Mouse (Mus musculus) megakaryocyte, embryonic 14.5 days (primary cell): ENCODE measurements around the gene Prg3. TPM values are rescaled to one million over a fixed set of nuclear protein-coding genes. Genes with fewer than 3 reads are reported as not detected.

Source experiments
- H3K27me3 ChIP-seq: replicated peaks from 2 replicates; pipeline ENCODE3; 2012; ENCODE audit warnings: inconsistent platforms
- H3K36me3 ChIP-seq: replicated peaks from 2 replicates; pipeline ENCODE3; 2012; ENCODE audit warnings: low read length, inconsistent platforms, mixed read lengths
- H3K4me1 ChIP-seq: 2 replicates; pipeline ENCODE4 v1.6.1; 2012; ENCODE audit warnings: inconsistent platforms
- H3K4me3 ChIP-seq: replicated peaks from 2 replicates; pipeline ENCODE3; 2012; ENCODE audit warnings: moderate library complexity, mild to moderate bottlenecking, inconsistent platforms
- H3K9me3 ChIP-seq: 2 replicates; pipeline ENCODE4 v1.6.1; 2012; ENCODE audit warnings: inconsistent platforms
- FLI1 ChIP-seq: IDR thresholded peaks from 2 replicates; pipeline ENCODE4 v1.6.1; 2012; ENCODE audit warnings: low read length, inconsistent platforms, mixed read lengths
- GATA1 ChIP-seq: IDR thresholded peaks from 3 replicates; pipeline ENCODE4 v1.6.1; 2012; ENCODE audit warnings: mixed read lengths, low read length, inconsistent platforms, borderline replicate concordance
- polyA plus RNA-seq: library from polyadenylated mRNA; stranded (reverse); fragments of >175 nt; gene quantifications from 2 replicates; pipeline ENCODE4 v1.2.3, GENCODE M21; 2012; ENCODE audit warnings: low replicate concordance; ENCODE audit not compliant: insufficient read depth

The Prg3 gene
- polyA plus RNA-seq, 1 experiment = 1.8 TPM

GRCm38 (mm10) chr2:84967318-84967991 is 20.6 kb upstream of the Prg3 start:
- TF ChIP-seq FLI1 (no peak), GATA1 (no peak)
- no peaks in the 10 kb centered on the region for H3K9me3 ChIP-seq
- H3K4me1 ChIP-seq = no peaks in the 10 kb centered on the region

GRCm38 (mm10) chr2:84975580-84975979 is 12.4 kb upstream of the Prg3 start:
- peaks cover 8% of the 10 kb centered on the region; the same call in 1 of the 2 replicates for H3K4me1 ChIP-seq
- TF ChIP-seq FLI1 (no peak), GATA1 (no peak)
- no peaks in the 10 kb centered on the region for H3K36me3 ChIP-seq
- H3K27me3 ChIP-seq = peaks cover 4% of the 10 kb centered on the region
- no peak overlapping the region for H3K4me3 ChIP-seq
- H3K9me3 ChIP-seq = no peaks in the 10 kb centered on the region

More at GRCm38 (mm10) chr2:84967318-84967991, 20.6 kb upstream of the Prg3 start:
- Histone ChIP-seq H3K27me3 (no peaks in the 10 kb centered on the region), H3K4me3 (no peak overlapping the region), H3K36me3 (no peaks in the 10 kb centered on the region)

- Histone ChIP-seq H3K27me3 (peaks cover 33% of the 10 kb centered on the region), H3K9me3 (no peaks in the 10 kb centered on the region), H3K36me3 (no peaks in the 10 kb centered on the region), H3K4me1 (peaks cover 8% of the 10 kb centered on the region; the same call in 1 of the 2 replicates), H3K4me3 (no peak within 1 kb of the TSS)
- TF ChIP-seq FLI1 (no peak), GATA1 (no peak)
Observed at GRCm38 (mm10) chr2:84980188-84980587, 7.8 kb upstream of the Prg3 start, which contains the start of gene Prg2. Gene Prg2 (plus strand): TSS chr2:84980461.

- H3K4me1 ChIP-seq = no peaks in the 10 kb centered on the region
- H3K4me3 ChIP-seq = no peak overlapping the region
- H3K9me3 ChIP-seq = no peaks in the 10 kb centered on the region
- H3K36me3 ChIP-seq = no peaks in the 10 kb centered on the region
- peaks cover 52% of the 10 kb centered on the region for H3K27me3 ChIP-seq
- TF ChIP-seq GATA1 (no peak), FLI1 (no peak)
Observed at GRCm38 (mm10) chr2:84996376-84996775, 8.4 kb downstream of the Prg3 start.

- no peaks in the 10 kb centered on the region for H3K36me3 ChIP-seq
- H3K9me3 ChIP-seq = no peaks in the 10 kb centered on the region
- peaks cover 53% of the 10 kb centered on the region for H3K27me3 ChIP-seq
- H3K4me1 ChIP-seq = no peaks in the 10 kb centered on the region
- no peak overlapping the region for H3K4me3 ChIP-seq
- no peak for TF ChIP-seq FLI1
- no peak for TF ChIP-seq GATA1
Observed at GRCm38 (mm10) chr2:84999486-85000181, 11.6 kb downstream of the Prg3 start.

DNA sequence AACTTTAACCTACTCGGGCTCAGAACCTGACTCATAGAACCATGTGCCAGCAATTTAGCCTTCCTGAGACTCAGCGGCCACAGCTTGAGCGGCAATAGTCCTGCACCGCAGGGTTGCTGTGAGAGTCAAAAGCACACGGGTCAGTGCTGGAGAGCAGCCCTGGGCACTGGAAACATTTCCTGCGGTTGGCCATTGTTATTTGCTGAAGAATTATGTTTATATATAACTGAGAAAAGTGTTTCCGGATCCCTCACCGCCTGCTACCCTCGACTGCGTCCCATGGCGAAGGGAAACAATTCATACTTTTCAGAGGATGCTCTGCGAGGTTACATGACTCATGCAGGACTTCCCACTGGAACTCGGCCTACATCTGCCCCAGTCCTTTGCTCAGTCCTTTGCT is 13.5 kb downstream of the Prg3 start:
- Histone ChIP-seq H3K27me3 (peaks cover 48% of the 10 kb centered on the region), H3K9me3 (no peaks in the 10 kb centered on the region), H3K36me3 (no peaks in the 10 kb centered on the region), H3K4me3 (no peak overlapping the region), H3K4me1 (no peaks in the 10 kb centered on the region)
- TF ChIP-seq GATA1 (no peak), FLI1 (no peak)

- Histone ChIP-seq H3K4me1 (no peaks in the 10 kb centered on the region), H3K4me3 (no peak overlapping the region), H3K9me3 (no peaks in the 10 kb centered on the region), H3K36me3 (no peaks in the 10 kb centered on the region), H3K27me3 (peaks cover 48% of the 10 kb centered on the region)
- TF ChIP-seq FLI1 = no peak
- no peak for TF ChIP-seq GATA1
Observed at GRCm38 (mm10) chr2:85002575-85002974, 14.6 kb downstream of the Prg3 start.

GRCm38 (mm10) chr2:85004341-85004740 is 16.3 kb downstream of the Prg3 start:
- peaks cover 46% of the 10 kb centered on the region for H3K27me3 ChIP-seq
- H3K9me3 ChIP-seq = no peaks in the 10 kb centered on the region
- no peaks in the 10 kb centered on the region for H3K36me3 ChIP-seq
- no peak overlapping the region for H3K4me3 ChIP-seq
- H3K4me1 ChIP-seq = no peaks in the 10 kb centered on the region; the same call in 1 of the 2 replicates
- no peak for TF ChIP-seq FLI1
- TF ChIP-seq GATA1 = no peak

- H3K9me3 ChIP-seq = no peaks in the 10 kb centered on the region
- no peak overlapping the region for H3K4me3 ChIP-seq
- peaks cover 12% of the 10 kb centered on the region for H3K4me1 ChIP-seq
- peaks cover 48% of the 10 kb centered on the region for H3K27me3 ChIP-seq
- TF ChIP-seq FLI1 = no peak
- no peak for TF ChIP-seq GATA1
- no peaks in the 10 kb centered on the region for H3K36me3 ChIP-seq
Observed at GRCm38 (mm10) chr2:85006600-85006999, 18.6 kb downstream of the Prg3 start.

DNA sequence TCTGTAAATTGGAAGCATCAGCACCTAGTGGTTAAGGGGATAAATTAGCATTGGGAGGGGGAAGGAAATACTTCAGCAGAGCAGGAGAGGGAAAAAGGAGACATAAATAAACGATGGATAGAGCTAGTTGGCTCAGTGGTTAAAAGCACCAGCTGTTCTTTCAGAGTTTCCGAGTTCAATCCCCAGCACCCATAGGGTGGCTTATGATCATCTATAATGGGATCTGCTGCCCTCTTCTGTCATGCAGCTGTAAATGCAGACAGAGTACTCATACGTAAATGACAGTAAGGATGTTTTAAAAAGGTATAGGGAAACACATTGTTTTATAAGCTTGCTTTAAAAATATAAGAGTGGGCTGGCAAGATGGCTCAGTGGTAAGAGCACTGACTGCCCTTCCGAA is 19.7 kb downstream of the Prg3 start:
- TF ChIP-seq GATA1 = no peak
- TF ChIP-seq FLI1 = no peak
- H3K9me3 ChIP-seq = no peaks in the 10 kb centered on the region
- peaks cover 23% of the 10 kb centered on the region for H3K4me1 ChIP-seq
- peaks cover 39% of the 10 kb centered on the region for H3K27me3 ChIP-seq
- H3K4me3 ChIP-seq = no peak overlapping the region
- H3K36me3 ChIP-seq = no peaks in the 10 kb centered on the region
